Mouse (Mus musculus): ENCODE results near the gene Cyp2c69. TPM values are rescaled to one million over a fixed set of nuclear protein-coding genes. Genes with fewer than 3 reads are reported as not detected.

Cyp2c69 gene
- polyA plus RNA-seq (2021; fragmentation: Nextera tagmentation): not detected in 2 replicates
- long read RNA-seq, experiment 1: 0 reads
- long read RNA-seq, experiment 2: 0 reads

GRCm38 (mm10) chr19:39886699-39887098 is at the start of gene Cyp2c69:
TSS of gene Cyp2c69 (minus strand) at chr19:39886799.

GRCm38 (mm10) chr19:39812714-39813113 is 73.9 kb downstream of the Cyp2c69 start, which contains the start of gene Cyp2c40:
TSS of gene Cyp2c40 (minus strand) at chr19:39812814.

Other genes starting within 250 kb of the Cyp2c69 start
- not detected in 2 replicates for gene Cyp2c67, start 237.7 kb downstream of the Cyp2c69 start, polyA plus RNA-seq (2021; fragmentation: Nextera tagmentation)
- gene Cyp2c68, start 145.7 kb downstream of the Cyp2c69 start, polyA plus RNA-seq (2021; fragmentation: Nextera tagmentation): not detected in 2 replicates
- not detected in 2 replicates for gene Cyp2c40, start 74.0 kb downstream of the Cyp2c69 start, polyA plus RNA-seq (2021; fragmentation: Nextera tagmentation)
- not detected in 2 replicates for gene Cyp2c37, start 105.6 kb upstream of the Cyp2c69 start, polyA plus RNA-seq (2021; fragmentation: Nextera tagmentation)
- gene Cyp2c54, start 187.0 kb upstream of the Cyp2c69 start, polyA plus RNA-seq (2021; fragmentation: Nextera tagmentation): not detected in 2 replicates
- gene Cyp2c50, start 202.9 kb upstream of the Cyp2c69 start, polyA plus RNA-seq (2021; fragmentation: Nextera tagmentation): not detected in 2 replicates

Measured in left cerebral cortex, adult 6 months (tissue).